Mouse (Mus musculus) heart, adult 18-20 months (tissue): ENCODE results near the gene Chid1. TPM values are rescaled to one million over a fixed set of nuclear protein-coding genes. Genes with fewer than 3 reads are reported as not detected.

Experiments used
- DNase-seq, 2 experiments: peaks; one replicate each; pipeline ENCODE4 v3.0.0; 2021 to 2022; ENCODE audit warnings: mixed read lengths in 1 of 2
- long read RNA-seq, 2 experiments: library from polyadenylated mRNA; stranded (forward); transcript quantifications; one replicate each; pipeline ENCODE4 v2.0.0; 2021
- total RNA-seq, 2 experiments: library from RNA; stranded (reverse); gene quantifications; 2 replicates each; pipeline ENCODE4 v1.2.3; 2021

Gene Chid1
- total RNA-seq = 10 to 100 TPM; 48.2 to 50.9 TPM
- long read RNA-seq, experiment 1, full-length matches to known transcripts = 35 of 47 reads
- long read RNA-seq, experiment 1, partial matches to known transcripts = 3 of 47 reads
- long read RNA-seq, experiment 1, other reads (novel, unspliced or antisense) = 9 of 47 reads
- long read RNA-seq, experiment 2, full-length matches to known transcripts = 25 of 32 reads
- long read RNA-seq, experiment 2, partial matches to known transcripts = 3 of 32 reads
- long read RNA-seq, experiment 2, other reads (novel, unspliced or antisense) = 4 of 32 reads

DNA sequence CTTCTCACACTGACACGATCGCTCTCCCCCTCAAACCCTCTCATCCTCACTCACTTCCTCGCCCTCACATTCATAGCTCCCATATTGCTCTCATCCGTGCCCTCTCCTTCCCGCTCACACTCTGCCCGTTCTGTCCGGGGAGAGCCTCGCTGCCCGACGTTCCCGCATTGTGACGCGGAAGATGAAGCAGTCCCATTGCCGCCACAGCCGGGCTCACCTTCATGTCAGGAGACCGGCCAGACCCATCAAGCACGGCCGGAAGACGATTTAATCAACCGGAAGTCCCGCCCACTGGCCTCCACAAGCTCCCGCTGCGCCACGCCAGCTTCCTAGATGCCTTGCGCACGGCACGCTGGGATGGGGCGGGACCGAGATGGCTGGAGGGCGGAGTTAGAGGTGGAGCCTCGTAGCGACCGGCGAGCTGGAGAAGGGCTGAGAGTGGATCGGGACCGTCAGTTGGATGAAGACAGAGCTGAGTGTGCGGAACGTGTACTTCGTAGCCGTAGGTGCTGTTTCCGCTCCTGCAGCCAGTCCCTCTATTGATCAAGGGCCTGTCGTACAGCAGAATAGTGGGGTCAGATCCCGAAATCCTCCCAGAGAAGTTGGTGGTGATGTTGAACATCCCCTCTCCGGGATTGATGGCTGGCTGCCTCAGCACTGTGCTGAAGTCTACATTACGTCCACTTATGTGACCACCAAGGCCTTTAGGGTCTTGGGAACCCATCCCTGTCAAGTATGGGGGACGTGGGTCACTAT lies at the start of gene Chid1:
TSS of gene Chid1 (minus strand) at position 302 of the 756 bp plus-strand sequence.
- DNase-seq = peak; percentile 99

- DNase-seq = no peak
Measured at GRCm38 (mm10) chr7:141588890-141589289, 49.2 kb upstream of the Chid1 start.

GRCm38 (mm10) chr7:141585881-141586280 lies 46.2 kb upstream of the Chid1 start:
- DNase-seq = no peak

DNA sequence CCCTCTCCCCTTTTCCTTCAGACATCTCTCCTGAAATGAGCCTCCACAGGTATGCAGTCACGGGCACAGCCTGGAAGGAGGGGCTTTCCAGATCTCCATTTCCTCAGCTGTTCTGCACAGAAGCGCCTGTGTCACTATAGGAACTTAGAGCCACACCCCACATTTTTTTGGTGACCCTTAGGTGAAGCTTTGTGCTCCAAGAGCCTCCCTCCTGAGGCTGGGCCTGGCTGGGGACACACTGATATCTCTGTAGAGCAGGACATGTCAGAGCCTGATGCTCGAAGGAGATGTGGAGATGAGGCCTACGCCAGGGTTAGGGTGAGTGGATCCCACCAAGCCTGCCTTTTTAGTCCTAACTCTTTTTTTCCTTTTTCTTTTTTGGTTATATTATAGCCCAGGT lies 45.6 kb upstream of the Chid1 start:
- no peak for DNase-seq

DNA sequence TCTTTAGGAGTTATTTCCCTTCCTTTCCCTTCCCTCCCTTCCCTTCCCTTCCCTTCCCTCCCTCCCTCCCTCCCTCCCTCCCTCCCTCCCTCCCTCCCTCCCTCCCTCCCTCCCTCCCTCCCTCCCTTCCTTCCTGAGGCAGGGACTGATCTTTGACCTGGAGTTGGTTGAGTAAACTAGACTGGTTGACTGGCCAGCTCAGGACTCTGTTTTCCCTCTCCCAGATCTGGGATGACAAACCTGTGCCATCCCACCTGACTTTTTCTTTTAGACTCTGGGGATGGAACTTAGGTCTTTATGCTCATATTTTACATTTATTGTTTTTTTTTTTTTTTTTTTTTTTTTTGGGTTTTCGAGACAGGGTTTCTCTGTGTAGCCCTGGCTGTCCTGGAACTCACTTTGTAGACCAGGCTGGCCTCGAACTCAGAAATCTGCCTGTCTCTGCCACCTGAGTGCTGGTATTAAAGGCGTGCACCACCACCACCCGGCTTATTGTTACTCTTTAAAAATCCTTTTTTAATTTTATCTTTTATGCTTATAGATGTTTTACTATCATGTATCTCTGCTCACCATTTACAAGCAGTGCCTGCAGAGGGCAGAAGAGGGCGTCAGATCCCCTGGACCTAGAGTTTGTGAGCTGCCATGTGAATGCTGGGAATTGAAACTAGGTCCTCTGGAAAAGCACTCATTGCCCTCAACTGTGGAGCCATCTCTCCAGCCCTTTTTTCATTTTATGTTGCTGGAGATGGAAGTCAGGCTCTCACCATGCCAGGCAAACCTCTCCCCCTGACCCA lies 44.6 kb upstream of the Chid1 start:
- no peak for DNase-seq

DNA sequence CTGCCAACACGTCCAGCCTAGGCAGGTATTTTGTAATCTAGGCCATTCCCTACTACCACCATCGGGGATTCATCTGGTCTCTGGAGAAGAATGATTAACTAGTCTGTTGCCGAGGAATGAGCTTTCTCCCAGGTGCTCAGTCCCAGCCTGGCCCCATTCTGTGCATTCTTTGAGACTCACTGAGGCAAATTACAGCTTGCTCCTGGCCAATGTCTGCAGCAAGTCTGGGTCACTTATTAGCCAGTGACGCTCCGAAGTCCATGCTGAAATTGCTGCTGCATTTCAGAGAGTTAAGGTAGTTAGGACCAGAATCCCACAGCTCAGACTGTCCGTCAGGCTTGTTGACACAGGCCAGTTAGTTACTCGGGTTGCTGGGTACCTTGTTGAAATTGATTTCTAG lies 41.7 kb upstream of the Chid1 start:
- no peak for DNase-seq

DNA sequence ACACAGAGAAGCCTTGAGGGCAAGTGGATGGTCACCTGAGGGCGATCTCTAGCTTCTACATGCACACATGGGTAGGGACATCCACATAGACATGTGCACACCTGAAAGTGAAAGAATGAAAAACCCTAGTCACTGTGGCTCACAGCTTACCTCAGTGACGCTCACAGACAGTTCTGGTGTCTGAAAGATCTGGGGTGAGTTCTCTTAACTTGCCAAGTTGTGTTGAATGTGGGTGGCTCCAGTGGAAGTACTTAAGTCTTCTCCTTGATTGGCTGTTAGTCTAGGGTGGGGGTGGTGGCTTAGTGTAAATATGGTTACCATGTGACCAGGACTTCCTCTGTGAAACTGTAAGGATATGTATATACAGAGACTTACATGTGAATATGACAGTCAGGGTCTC lies 39.3 kb upstream of the Chid1 start:
- DNase-seq = no peak

DNA sequence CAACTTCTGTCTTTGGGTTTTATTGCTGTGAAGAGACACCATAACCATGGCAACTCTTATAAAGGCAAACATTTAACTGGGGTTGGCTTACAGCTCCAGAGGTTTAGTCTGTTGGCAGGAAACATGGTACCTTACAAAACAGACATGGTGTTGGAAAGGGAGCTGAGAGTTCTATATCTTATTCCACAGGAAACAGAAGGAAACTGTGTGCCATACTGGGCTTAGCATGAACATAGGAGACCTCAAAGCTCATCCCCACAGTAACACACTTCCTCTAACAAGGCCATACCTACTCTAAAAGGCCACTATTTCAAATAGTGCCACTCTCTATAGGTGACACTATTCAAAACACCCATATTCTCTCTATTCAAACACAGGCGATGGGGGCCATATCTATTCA lies 38.9 kb upstream of the Chid1 start:
- DNase-seq = no peak

DNA sequence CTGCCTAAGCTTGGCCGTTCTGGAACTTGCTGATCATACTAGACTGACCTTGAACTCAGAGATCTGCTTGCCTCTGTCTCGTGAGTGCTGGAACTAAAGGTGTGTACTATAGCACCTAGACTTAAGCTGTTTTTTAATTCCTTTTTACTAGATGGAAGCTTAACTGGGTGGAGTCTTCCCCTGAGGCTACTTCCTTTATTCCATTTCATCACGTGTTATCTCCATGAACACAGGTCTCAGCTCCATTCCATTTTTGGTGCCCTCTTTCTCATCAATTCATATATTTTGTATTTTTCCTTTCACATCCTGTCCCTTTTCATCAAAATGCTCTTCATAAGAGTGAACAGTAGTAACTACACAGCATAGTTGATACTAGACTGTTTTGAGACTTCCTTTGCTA lies 38.1 kb upstream of the Chid1 start:
- no peak for DNase-seq

GRCm38 (mm10) chr7:141575481-141575880 lies 35.8 kb upstream of the Chid1 start:
- no peak for DNase-seq

- no peak for DNase-seq
Measured at GRCm38 (mm10) chr7:141574041-141574440, 34.4 kb upstream of the Chid1 start.

DNA sequence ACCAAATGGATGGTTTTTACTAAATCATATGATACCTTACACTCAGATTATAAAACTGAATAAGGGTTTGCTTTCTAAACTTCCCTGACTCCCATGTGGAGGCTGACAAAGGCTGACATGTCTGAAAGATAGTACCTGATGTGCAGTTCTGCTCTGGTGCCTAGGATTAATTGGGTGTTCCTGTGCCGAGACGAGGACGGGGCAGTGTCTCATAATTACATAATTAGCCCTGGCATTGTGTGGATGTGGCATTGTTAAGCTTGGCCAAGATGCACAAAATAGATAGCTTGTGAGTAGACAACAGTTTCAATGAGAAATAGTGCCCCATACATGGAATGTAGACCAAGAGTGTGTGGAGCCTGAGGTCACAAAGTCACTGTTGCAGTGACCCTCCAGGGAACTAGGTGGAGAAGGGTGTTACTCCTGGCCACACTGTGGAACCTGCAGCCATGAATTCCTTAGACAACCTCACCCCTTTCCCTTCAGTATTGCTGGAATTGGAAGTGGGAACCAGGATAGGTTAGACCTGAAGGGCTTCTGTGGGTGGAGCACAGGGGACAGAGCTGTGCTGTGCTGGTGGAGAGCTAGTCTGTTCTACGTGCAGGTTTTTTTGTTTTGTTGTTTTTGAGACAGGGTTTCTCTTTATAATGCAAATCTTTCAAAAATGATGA lies 31.1 kb upstream of the Chid1 start:
- no peak for DNase-seq

- DNase-seq = no peak
Measured at GRCm38 (mm10) chr7:141569916-141570315, 30.3 kb upstream of the Chid1 start.

DNA sequence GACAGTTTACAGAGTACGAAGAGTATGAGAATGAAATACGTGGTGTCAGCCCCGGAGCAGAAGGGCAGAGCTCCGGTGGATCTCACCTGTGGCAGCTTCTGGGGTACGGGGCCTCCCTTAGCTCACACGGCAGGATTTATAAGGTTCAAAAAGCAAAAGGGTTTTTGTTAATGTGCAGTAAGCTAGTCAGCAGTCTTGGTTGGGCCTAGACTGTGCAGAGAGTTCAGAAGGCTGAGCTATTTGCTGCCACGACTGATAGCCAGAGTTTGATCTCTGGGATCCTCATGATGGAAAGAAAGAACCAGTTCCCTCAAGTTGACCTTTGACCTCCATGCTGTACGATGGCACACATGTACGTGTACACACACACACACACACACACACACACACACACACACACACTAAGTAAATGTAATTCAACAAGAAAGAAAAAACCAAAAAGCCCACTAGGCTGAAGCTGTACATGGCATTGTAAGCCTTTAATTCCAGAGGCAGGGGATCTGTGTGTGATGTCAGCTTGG lies 29.7 kb upstream of the Chid1 start:
- no peak for DNase-seq

GRCm38 (mm10) chr7:141566587-141566986 lies 26.9 kb upstream of the Chid1 start:
- no peak for DNase-seq

- no peak for DNase-seq
Measured at GRCm38 (mm10) chr7:141564561-141564960, 24.9 kb upstream of the Chid1 start.

- DNase-seq = peak; percentile 76 to 84
Measured at GRCm38 (mm10) chr7:141562852-141563427, 23.3 kb upstream of the Chid1 start.

DNA sequence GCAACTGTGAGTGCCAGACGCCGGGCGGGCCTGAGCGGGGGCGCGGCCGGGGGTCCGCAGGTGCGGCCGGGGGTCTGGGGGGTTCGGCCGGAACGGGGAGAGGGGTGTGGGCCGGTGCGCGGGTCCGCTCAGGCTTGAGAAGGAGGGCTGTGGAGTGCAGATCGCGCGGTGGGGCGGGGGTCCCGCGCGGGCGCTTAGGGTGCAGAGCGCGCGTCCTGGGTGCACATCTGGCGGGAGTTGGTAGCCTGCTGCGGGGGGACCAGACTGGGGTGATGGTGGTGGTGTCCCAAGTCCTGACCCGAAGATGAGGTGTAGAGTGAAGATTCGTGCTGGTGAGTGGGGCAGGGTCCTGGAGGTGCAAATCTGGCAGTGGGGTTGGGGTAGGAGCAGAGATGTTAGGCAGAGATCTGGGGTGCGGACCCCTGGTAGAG lies 22.8 kb upstream of the Chid1 start:
- DNase-seq = no peak

DNA sequence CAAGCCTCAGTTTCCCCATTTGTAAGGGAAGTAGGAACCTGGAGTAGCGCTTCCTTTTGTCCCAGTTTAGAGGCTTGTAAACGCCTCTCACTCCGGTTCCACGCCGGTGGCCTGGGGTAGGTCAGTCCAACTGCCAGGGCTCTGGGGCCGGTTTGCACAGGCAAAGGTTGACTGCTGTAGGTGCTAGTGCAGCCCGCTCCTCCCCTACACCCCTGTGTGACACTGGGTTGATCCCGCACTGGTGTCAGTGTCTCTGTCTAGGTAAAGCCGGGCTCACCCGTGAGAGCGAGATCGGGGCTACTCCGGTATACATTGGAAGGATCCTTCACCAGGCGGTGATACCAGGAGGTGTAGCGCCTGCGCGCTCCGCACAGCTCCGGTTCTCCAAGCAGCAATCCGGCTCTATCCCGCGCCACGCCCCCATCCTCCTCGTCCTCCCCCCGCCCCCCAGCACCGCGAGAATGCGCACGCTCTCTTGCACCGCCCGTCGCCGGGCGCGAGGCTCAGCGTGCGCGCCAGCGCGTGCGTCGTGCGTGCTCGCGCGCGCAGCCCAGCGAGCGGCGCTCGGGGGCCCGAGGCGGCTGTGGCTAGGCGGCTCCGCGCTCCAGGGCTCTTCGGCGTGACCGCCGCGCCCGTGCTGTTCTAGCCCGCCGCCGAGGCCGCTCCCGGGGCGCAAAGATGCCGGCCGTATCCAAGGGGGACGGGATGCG lies 22.2 kb upstream of the Chid1 start, which contains the start of gene Ap2a2:
TSS of gene Ap2a2 (plus strand) at position 492 of the 710 bp plus-strand sequence.
- DNase-seq = peak; percentile 90 to 94

- no peak for DNase-seq
Measured at GRCm38 (mm10) chr7:141560471-141560870, 20.8 kb upstream of the Chid1 start.
